Mouse (Mus musculus) heart, embryonic 14.5 days (tissue): ENCODE data around the gene Lingo4. TPM values are rescaled to one million over a fixed set of nuclear protein-coding genes. Genes with fewer than 3 reads are reported as not detected.

Experiments used
- ATAC-seq: fragments of 200-750 bp; cut with Nextera tagmentation; 2 replicates; pipeline ENCODE4 v1.8.0; 2017; ENCODE audit warnings: low read depth, moderate TSS enrichment; ENCODE audit not compliant: insufficient number of reproducible peaks, insufficient read depth, low FRiP score
- H3K27ac ChIP-seq, 2 experiments: fragments of 200-500 bp in 1 of 2; fragments of 300-500 bp in 1 of 2; sonication (generic) in 1 of 2; replicated peaks in 1 of 2; 2 replicates each; pipeline ENCODE4 v1.5.1; 2012 to 2014; ENCODE audit warnings: low read depth in 2 of 2, low read length in 2 of 2, control low read depth in 1 of 2, mild to moderate bottlenecking in 1 of 2, mixed read lengths in 1 of 2; ENCODE audit not compliant: control insufficient read depth in 1 of 2, insufficient read depth in 1 of 2
- H3K27me3 ChIP-seq: fragments of 300-500 bp; sonication (generic); 2 replicates; pipeline ENCODE4 v1.6.1; 2014; ENCODE audit warnings: mild to moderate bottlenecking, low read length, control low read depth; ENCODE audit not compliant: control insufficient read depth, insufficient read depth
- H3K36me3 ChIP-seq: fragments of 300-500 bp; sonication (generic); 2 replicates; pipeline ENCODE4 v1.6.1; 2014; ENCODE audit warnings: mild to moderate bottlenecking, control low read depth, low read length, mixed read lengths; ENCODE audit not compliant: control insufficient read depth, insufficient read depth
- H3K4me1 ChIP-seq, 2 experiments: fragments of 200-500 bp in 1 of 2; fragments of 300-500 bp in 1 of 2; sonication (generic) in 1 of 2; 2 replicates each; pipeline ENCODE4 v1.6.1; 2012 to 2014; ENCODE audit warnings: low read length in 2 of 2, control low read depth in 1 of 2, mixed read lengths in 1 of 2; ENCODE audit not compliant: control insufficient read depth in 2 of 2, insufficient read depth in 2 of 2
- H3K4me2 ChIP-seq: fragments of 300-500 bp; sonication (generic); 2 replicates; pipeline ENCODE4 v1.6.1; 2014; ENCODE audit warnings: mild to moderate bottlenecking, low read length
- H3K4me3 ChIP-seq, 2 experiments: fragments of 200-500 bp in 1 of 2; fragments of 300-500 bp in 1 of 2; sonication (generic) in 1 of 2; 2 replicates each; pipeline ENCODE4 v1.5.1; 2012 to 2014; ENCODE audit warnings: low read length in 2 of 2, mild to moderate bottlenecking in 2 of 2, control low read depth in 1 of 2, low read depth in 1 of 2, moderate library complexity in 1 of 2; ENCODE audit not compliant: control insufficient read depth in 1 of 2, insufficient read depth in 1 of 2
- H3K9ac ChIP-seq: fragments of 300-500 bp; sonication (generic); 2 replicates; pipeline ENCODE4 v1.6.1; 2014; ENCODE audit warnings: mild to moderate bottlenecking, low read length
- H3K9me3 ChIP-seq: fragments of 300-500 bp; sonication (generic); 2 replicates; pipeline ENCODE4 v1.6.1; 2016; ENCODE audit warnings: low read length, control low read depth; ENCODE audit not compliant: control insufficient read depth
- WGBS: fragments of 180-500 bp; shearing (Covaris S2); extraction: QIAGEN DNeasy Blood & Tissue Kit; methylation state at CpG from one replicate; pipeline ENCODE4 v1.1.7; 2014; 5-methylcytosine and 5-hydroxymethylcytosine counted together
- polyA plus RNA-seq: library from polyadenylated mRNA; unstranded; fragments of >200 nt; fragmentation: Nextera tagmentation; extraction: Ambion mirVana; gene quantifications from 2 replicates; pipeline ENCODE4 v1.2.1, GENCODE M21; 2014

Gene Lingo4
- polyA plus RNA-seq, 1 experiment from 2014 or later, result 0.05 TPM

GRCm38 (mm10) chr3:94396851-94397250 lies 1.5 kb upstream of the Lingo4 start:
- peaks cover 53% of the 10 kb centered on the region for H3K27me3 ChIP-seq
- H3K4me2 ChIP-seq, result no peak overlapping the region
- 71% methylated on average over 4 of the region's 4 CpGs for WGBS

GRCm38 (mm10) chr3:94398943-94399481 lies 695 bp downstream of the Lingo4 start:
- H3K4me1 ChIP-seq, result no peaks in the 10 kb centered on the region
- 2% methylated on average over 15 of the region's 20 CpGs for WGBS
- peaks cover 72% of the 10 kb centered on the region for H3K27me3 ChIP-seq
- H3K27ac ChIP-seq, result no peak overlapping the region
- no peak for ATAC-seq
- H3K4me3 ChIP-seq, result peak overlapping the region; percentile 35
- H3K9me3 ChIP-seq, result no peaks in the 10 kb centered on the region
- peak overlapping the region; percentile 68 for H3K4me2 ChIP-seq
- peak overlapping the region; percentile 56 for H3K9ac ChIP-seq
- H3K36me3 ChIP-seq, result no peaks in the 10 kb centered on the region

More at GRCm38 (mm10) chr3:94396851-94397250, 1.5 kb upstream of the Lingo4 start:
- ATAC-seq, result no peak
- no peaks in the 10 kb centered on the region for H3K9me3 ChIP-seq
- H3K27ac ChIP-seq, result no peak overlapping the region
- no peaks in the 10 kb centered on the region for H3K36me3 ChIP-seq
- no peak overlapping the region for H3K4me3 ChIP-seq
- H3K9ac ChIP-seq, result no peak overlapping the region
- H3K4me1 ChIP-seq, result no peaks in the 10 kb centered on the region

GRCm38 (mm10) chr3:94399663-94400310 lies 1.5 kb downstream of the Lingo4 start:
- Histone ChIP-seq H3K9me3 (no peaks in the 10 kb centered on the region), H3K27me3 (peaks cover 78% of the 10 kb centered on the region), H3K4me3 (no peak overlapping the region), H3K9ac (no peak overlapping the region), H3K4me2 (peak overlapping the region; percentile 68; the same call in 1 of the 2 replicates), H3K36me3 (no peaks in the 10 kb centered on the region), H3K4me1 (0 out of 4 replicates have a peak, but pooled peaks cover 0 to 2% of the 10 kb centered on the region in 2 experiments), H3K27ac (no peak overlapping the region)
- 47% methylated on average over 5 of the region's 5 CpGs for WGBS
- ATAC-seq, result no peak

GRCm38 (mm10) chr3:94402451-94402850 lies 4.1 kb downstream of the Lingo4 start:
- Histone ChIP-seq H3K9me3 (no peaks in the 10 kb centered on the region), H3K4me2 (no peak overlapping the region), H3K4me3 (no peak overlapping the region), H3K27ac (no peak overlapping the region), H3K36me3 (no peaks in the 10 kb centered on the region), H3K4me1 (peaks cover 0 to 4% of the 10 kb centered on the region in 2 experiments; a peak in 1 of 4 replicates), H3K27me3 (peaks cover 74% of the 10 kb centered on the region), H3K9ac (no peak overlapping the region)
- 36% methylated on average over 8 of the region's 8 CpGs for WGBS
- ATAC-seq, result no peak

GRCm38 (mm10) chr3:94404366-94405054 lies 6.2 kb downstream of the Lingo4 start:
- WGBS, result 20% methylated on average over 7 of the region's 7 CpGs
- Histone ChIP-seq H3K4me3 (no peak overlapping the region), H3K9me3 (no peaks in the 10 kb centered on the region), H3K4me1 (peaks cover 0 to 4% of the 10 kb centered on the region in 2 experiments; a peak in 1 of 4 replicates), H3K36me3 (no peaks in the 10 kb centered on the region), H3K27ac (no peak overlapping the region), H3K27me3 (peaks cover 54% of the 10 kb centered on the region), H3K9ac (no peak overlapping the region), H3K4me2 (no peak overlapping the region)
- ATAC-seq, result no peak

- H3K4me3 ChIP-seq, result no peak overlapping the region
- ATAC-seq, result no peak
- H3K9ac ChIP-seq, result no peak overlapping the region
- H3K4me2 ChIP-seq, result no peak overlapping the region
- no peak overlapping the region for H3K27ac ChIP-seq
- peaks cover 43% of the 10 kb centered on the region for H3K27me3 ChIP-seq
- no peaks in the 10 kb centered on the region for H3K9me3 ChIP-seq
- H3K4me1 ChIP-seq, result peaks cover 0 to 4% of the 10 kb centered on the region in 2 experiments; a peak in 1 of 4 replicates
- 59% methylated on average over 4 of the region's 4 CpGs for WGBS
- no peaks in the 10 kb centered on the region for H3K36me3 ChIP-seq
These were observed 7.2 kb downstream of the Lingo4 start for GRCm38 (mm10) chr3:94405561-94405960.

- Histone ChIP-seq H3K4me3 (peak overlapping the region; percentile 51 to 54), H3K27me3 (no peaks in the 10 kb centered on the region), H3K27ac (no peak overlapping the region), H3K36me3 (no peaks in the 10 kb centered on the region), H3K9me3 (no peaks in the 10 kb centered on the region), H3K4me1 (peaks cover 5 to 8% of the 10 kb centered on the region in 2 experiments; a peak in 3 of 4 replicates), H3K4me2 (peak overlapping the region; percentile 94), H3K9ac (peak overlapping the region; percentile 56; the same call in 1 of the 2 replicates)
- ATAC-seq, result peak; percentile 29; the same call in 1 of the 2 replicates
- WGBS, result 11% methylated on average over 25 of the region's 25 CpGs
These were observed 14.2 kb downstream of the Lingo4 start for GRCm38 (mm10) chr3:94412530-94412929.
